Comparison of ENCODE assay signal across 12 mouse cellular contexts in the genomic region with DNA sequence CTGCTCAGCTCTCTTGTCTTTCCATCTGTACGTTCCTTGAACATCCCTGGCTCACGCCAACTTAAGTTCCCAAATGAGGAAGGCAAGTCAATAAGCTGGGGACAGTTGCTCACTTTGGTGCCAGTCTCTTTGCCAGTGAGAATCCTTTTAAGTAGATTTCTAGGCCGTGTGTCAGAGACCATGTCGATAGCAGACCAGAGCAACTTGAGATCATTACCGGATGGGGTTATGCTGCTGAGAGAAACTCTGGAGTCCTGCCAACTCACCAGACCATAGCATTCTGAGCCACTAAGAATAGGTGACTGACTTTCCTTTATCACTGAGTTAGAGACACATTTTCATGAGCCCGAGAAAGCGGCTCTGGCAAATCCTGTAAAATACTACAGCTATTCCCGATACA.
DNase-seq lines count a peak whose midpoint lies in the region; ATAC-seq and TF ChIP-seq lines count a peak whose summit lies in the region.
"Had no signal": no experiment of that assay in that cellular context is flagged by ENCODE, and none has a peak within 500 bp of the region (broad histone marks: within the 10 kb centered on the region; RNA-seq: fewer than 3 reads in every experiment).

No protein-coding gene starts in this region.

- H3K4me1 ChIP-seq in midbrain, postnatal 0 days (ENCODE audit: insufficient read depth, low read length), result no peaks in the 10 kb centered on the region
- H3K4me1 ChIP-seq in midbrain, embryonic 15.5 days, result no peaks in the 10 kb centered on the region
- peaks cover 9% of the 10 kb centered on the region for H3K4me1 ChIP-seq in limb, embryonic 14.5 days (ENCODE audit: control insufficient read depth, insufficient read depth, low read length)
- H3K4me1 ChIP-seq: forebrain, embryonic 15.5 days had no signal

- TF ChIP-seq CTCF in midbrain, postnatal 0 days (IDR thresholded peaks at IDR 0.05), result no peak

- no peak overlapping the region for H3K9ac ChIP-seq in midbrain, postnatal 0 days (replicated peaks; ENCODE audit: low read length, poor library complexity, severe bottlenecking)
- H3K9ac ChIP-seq in midbrain, embryonic 15.5 days, result no peak overlapping the region
- no peak overlapping the region for H3K9ac ChIP-seq in limb, embryonic 14.5 days (ENCODE audit: low read depth, low read length, severe bottlenecking)
- H3K9ac ChIP-seq: forebrain, embryonic 15.5 days had no signal

- no peaks in the 10 kb centered on the region for H3K27me3 ChIP-seq in midbrain, postnatal 0 days (ENCODE audit: insufficient read depth, low read length)
- H3K27me3 ChIP-seq in midbrain, embryonic 15.5 days (replicated peaks), result no peaks in the 10 kb centered on the region
- H3K27me3 ChIP-seq in limb, embryonic 14.5 days (ENCODE audit: control insufficient read depth, insufficient read depth, low read length), result no peaks in the 10 kb centered on the region
- H3K27me3 ChIP-seq: forebrain, embryonic 15.5 days had no signal

- no peak overlapping the region for H3K4me2 ChIP-seq in midbrain, postnatal 0 days (ENCODE audit: low read depth, low read length, poor library complexity, severe bottlenecking)
- H3K4me2 ChIP-seq in midbrain, embryonic 15.5 days, result no peak overlapping the region
- H3K4me2 ChIP-seq in limb, embryonic 14.5 days (replicated peaks; ENCODE audit: low read depth, low read length, severe bottlenecking), result no peak overlapping the region
- H3K4me2 ChIP-seq: forebrain, embryonic 15.5 days; midbrain, embryonic 11.5 days had no signal

- no peaks in the 10 kb centered on the region for H3K36me3 ChIP-seq in midbrain, postnatal 0 days (ENCODE audit: insufficient read depth, low read length)
- H3K36me3 ChIP-seq in midbrain, embryonic 15.5 days (replicated peaks), result no peaks in the 10 kb centered on the region
- no peaks in the 10 kb centered on the region for H3K36me3 ChIP-seq in limb, embryonic 14.5 days (ENCODE audit: control insufficient read depth, insufficient read depth, low read length)
- H3K36me3 ChIP-seq: forebrain, embryonic 15.5 days had no signal

- 56% methylated on average over 8 of the region's 8 CpGs for WGBS in midbrain, postnatal 0 days
- WGBS in midbrain, embryonic 15.5 days, result 63% methylated on average over 8 of the region's 8 CpGs
- WGBS in limb, embryonic 14.5 days, result 52% methylated on average over 8 of the region's 8 CpGs

- no peak for ATAC-seq in midbrain, postnatal 0 days (ENCODE audit: low FRiP score)
- ATAC-seq in midbrain, embryonic 15.5 days (replicated peaks), result no peak
- ATAC-seq in limb, embryonic 14.5 days (ENCODE audit: low FRiP score, low read depth), result no peak
- ATAC-seq: CD4-positive, CD25-positive, alpha-beta regulatory T cell, adult 4 months; forebrain, embryonic 15.5 days had no signal

- no peaks in the 10 kb centered on the region for H3K9me3 ChIP-seq in midbrain, postnatal 0 days (ENCODE audit: low read length)
- no peaks in the 10 kb centered on the region for H3K9me3 ChIP-seq in midbrain, embryonic 15.5 days
- H3K9me3 ChIP-seq in limb, embryonic 14.5 days (ENCODE audit: control insufficient read depth, low read length), result no peaks in the 10 kb centered on the region
- H3K9me3 ChIP-seq: forebrain, embryonic 15.5 days had no signal

- no peak overlapping the region for H3K27ac ChIP-seq in midbrain, postnatal 0 days (ENCODE audit: low read depth, low read length)
- H3K27ac ChIP-seq in midbrain, embryonic 15.5 days, result no peak overlapping the region
- H3K27ac ChIP-seq in limb, embryonic 14.5 days (replicated peaks; ENCODE audit: low read depth, low read length), result no peak overlapping the region
- H3K27ac ChIP-seq: forebrain, embryonic 15.5 days had no signal

- intact Hi-C loops in heart, postnatal 36 days (cut with DNase I), result no loop called here
- intact Hi-C loops in heart, postnatal 10 days (cut with DNase I), result no loop called here

- TF ChIP-seq POLR2A in limb, embryonic 14.5 days (IDR thresholded peaks at IDR 0.05; ENCODE audit: borderline replicate concordance, extremely low read depth, insufficient read depth, insufficient read length), result no peak

- peak; percentile 88 for DNase-seq in heart, adult 11 months
- DNase-seq in heart, postnatal 36 days, result no peak
- DNase-seq in midbrain, postnatal 0 days (ENCODE audit: low spot score), result peak; percentile 58
- peak; percentile 32 to 42 for DNase-seq in heart, postnatal 10 days
- peak; percentile 44 for DNase-seq in limb, embryonic 14.5 days (ENCODE audit: low spot score)
- DNase-seq in thymus, postnatal 10 days (ENCODE audit: low spot score in 2 of 2), result no peak
- no peak for DNase-seq in adrenal gland, postnatal 4 days (ENCODE audit: low spot score in 2 of 2)
- DNase-seq: thymus, adult 2 months had no signal

- H3K4me3 ChIP-seq in midbrain, postnatal 0 days (ENCODE audit: low read depth, low read length), result no peak overlapping the region
- H3K4me3 ChIP-seq in midbrain, embryonic 15.5 days, result no peak overlapping the region
- no peak overlapping the region for H3K4me3 ChIP-seq in limb, embryonic 14.5 days (replicated peaks; ENCODE audit: low read length)
- H3K4me3 ChIP-seq: forebrain, embryonic 15.5 days had no signal

Comparison
In these comparisons a context has a peak if more than half of its experiments do, and no peak if none do; other contexts are left out.
1. DNase-seq: peak in heart, adult 11 months (single experiment), midbrain, postnatal 0 days (single experiment), heart, postnatal 10 days (2 of 2) and limb, embryonic 14.5 days (single experiment); none in heart, postnatal 36 days (0 of 2), thymus, postnatal 10 days (0 of 2) and adrenal gland, postnatal 4 days (0 of 2).